In the genomic region with DNA sequence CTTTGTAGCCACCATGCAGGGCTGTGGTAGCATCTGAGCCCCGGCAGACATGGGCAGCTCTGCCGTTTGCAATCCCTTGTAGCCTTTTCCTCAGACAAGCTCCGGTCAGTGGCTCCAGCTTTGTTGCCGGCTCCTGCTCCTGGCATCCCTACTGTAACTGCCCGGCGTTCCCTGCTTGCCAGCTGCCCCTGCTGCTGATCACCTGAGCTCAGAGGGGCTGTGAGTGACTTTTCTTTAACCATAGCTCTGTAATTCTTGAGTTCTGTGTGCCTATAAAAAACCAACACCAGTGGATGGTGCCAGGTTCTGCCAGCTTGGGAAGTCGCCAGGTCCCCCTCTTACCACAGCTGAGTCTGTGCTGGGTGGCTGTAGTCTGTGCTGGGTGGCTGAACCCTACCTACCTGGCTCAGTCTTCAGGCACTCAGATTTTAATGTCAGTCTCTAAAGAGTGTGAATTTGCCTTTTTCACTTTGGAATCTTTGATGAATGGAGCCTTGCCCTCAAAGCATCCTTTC, we compare ENCODE assay signal across 15 mouse cellular contexts.
A peak's percentile ranks its signal among the peaks of the same experiment; 100 is the strongest.
DNase-seq lines count a peak whose midpoint lies in the region; ATAC-seq and TF ChIP-seq lines count a peak whose summit lies in the region.
"Had no signal": no experiment of that assay in that cellular context is flagged by ENCODE, and none has a peak within 500 bp of the region (broad histone marks: within the 10 kb centered on the region; RNA-seq: fewer than 3 reads in every experiment).

No protein-coding gene starts in this region.

- no peak overlapping the region for H3K9ac ChIP-seq in forebrain, embryonic 14.5 days (ENCODE audit: low read length)
- H3K9ac ChIP-seq in forebrain, embryonic 11.5 days (ENCODE audit: low read length) = no peak overlapping the region
- H3K9ac ChIP-seq in hindbrain, embryonic 12.5 days = no peak overlapping the region
- no peak overlapping the region for H3K9ac ChIP-seq in hindbrain, embryonic 16.5 days (ENCODE audit: low read depth, low read length)
- no peak overlapping the region for H3K9ac ChIP-seq in hindbrain, embryonic 14.5 days
- H3K9ac ChIP-seq in intestine, embryonic 15.5 days = no peak overlapping the region
- H3K9ac ChIP-seq: embryonic facial prominence, embryonic 13.5 days; kidney, embryonic 15.5 days; limb, embryonic 12.5 days; midbrain, embryonic 12.5 days; stomach, embryonic 15.5 days had no signal

- H3K4me2 ChIP-seq in forebrain, embryonic 14.5 days (ENCODE audit: low read length) = no peak overlapping the region
- no peak overlapping the region for H3K4me2 ChIP-seq in forebrain, embryonic 11.5 days (ENCODE audit: low read depth, low read length, severe bottlenecking)
- no peak overlapping the region for H3K4me2 ChIP-seq in hindbrain, embryonic 12.5 days (replicated peaks)
- no peak overlapping the region for H3K4me2 ChIP-seq in hindbrain, embryonic 16.5 days (ENCODE audit: low read length)
- H3K4me2 ChIP-seq in hindbrain, embryonic 14.5 days (replicated peaks) = no peak overlapping the region
- H3K4me2 ChIP-seq in intestine, embryonic 15.5 days (replicated peaks) = no peak overlapping the region
- H3K4me2 ChIP-seq: embryonic facial prominence, embryonic 13.5 days; kidney, embryonic 15.5 days; limb, embryonic 12.5 days; midbrain, embryonic 12.5 days; stomach, embryonic 15.5 days had no signal

- H3K9me3 ChIP-seq in forebrain, embryonic 14.5 days (replicated peaks; ENCODE audit: control insufficient read depth, low read length) = no peaks in the 10 kb centered on the region
- H3K9me3 ChIP-seq in forebrain, embryonic 11.5 days (ENCODE audit: control insufficient read depth, low read length) = no peaks in the 10 kb centered on the region
- H3K9me3 ChIP-seq in hindbrain, embryonic 12.5 days (replicated peaks) = no peaks in the 10 kb centered on the region
- no peaks in the 10 kb centered on the region for H3K9me3 ChIP-seq in hindbrain, embryonic 16.5 days (ENCODE audit: control insufficient read depth, low read length)
- no peaks in the 10 kb centered on the region for H3K9me3 ChIP-seq in hindbrain, embryonic 14.5 days (ENCODE audit: control insufficient read depth, low read length)
- no peaks in the 10 kb centered on the region for H3K9me3 ChIP-seq in intestine, embryonic 15.5 days
- H3K9me3 ChIP-seq: embryonic facial prominence, embryonic 13.5 days; kidney, embryonic 15.5 days; limb, embryonic 12.5 days; midbrain, embryonic 12.5 days; stomach, embryonic 15.5 days had no signal

- no peak for TF ChIP-seq CTCF in cerebellum, adult 2 months (IDR thresholded peaks at IDR 0.05; ENCODE audit: borderline replicate concordance, insufficient read depth, low read depth, low read length)

- WGBS in forebrain, embryonic 14.5 days = 69% methylated on average over 7 of the region's 7 CpGs
- 82% methylated on average over 7 of the region's 7 CpGs for WGBS in forebrain, embryonic 11.5 days
- 64% methylated on average over 7 of the region's 7 CpGs for WGBS in hindbrain, embryonic 12.5 days
- WGBS in hindbrain, embryonic 16.5 days = 55% methylated on average over 7 of the region's 7 CpGs
- 8% methylated on average over 7 of the region's 7 CpGs for WGBS in cerebellum, adult 2 months
- 53% methylated on average over 7 of the region's 7 CpGs for WGBS in hindbrain, embryonic 14.5 days
- 73% methylated on average over 7 of the region's 7 CpGs for WGBS in intestine, embryonic 15.5 days

- H3K36me3 ChIP-seq in forebrain, embryonic 14.5 days (ENCODE audit: control insufficient read depth, insufficient read depth, low read length) = no peaks in the 10 kb centered on the region
- no peaks in the 10 kb centered on the region for H3K36me3 ChIP-seq in forebrain, embryonic 11.5 days (ENCODE audit: control insufficient read depth, insufficient read depth, low read length)
- 0 out of 2 replicates have a peak, but pooled peaks cover 4% of the 10 kb centered on the region for H3K36me3 ChIP-seq in hindbrain, embryonic 12.5 days
- no peaks in the 10 kb centered on the region for H3K36me3 ChIP-seq in hindbrain, embryonic 16.5 days (ENCODE audit: control insufficient read depth, insufficient read depth, low read length)
- no peaks in the 10 kb centered on the region for H3K36me3 ChIP-seq in hindbrain, embryonic 14.5 days (replicated peaks; ENCODE audit: control insufficient read depth, insufficient read depth)
- 0 out of 2 replicates have a peak, but pooled peaks cover 2% of the 10 kb centered on the region for H3K36me3 ChIP-seq in intestine, embryonic 15.5 days
- H3K36me3 ChIP-seq: midbrain, embryonic 12.5 days; stomach, embryonic 15.5 days had no signal

- no peak for ATAC-seq in forebrain, embryonic 14.5 days
- ATAC-seq in forebrain, embryonic 11.5 days (replicated peaks; ENCODE audit: low FRiP score) = no peak
- no peak for ATAC-seq in hindbrain, embryonic 12.5 days (ENCODE audit: low FRiP score)
- ATAC-seq in hindbrain, embryonic 16.5 days = no peak
- ATAC-seq in hindbrain, embryonic 14.5 days (ENCODE audit: low FRiP score) = no peak
- no peak for ATAC-seq in intestine, embryonic 15.5 days

- no peak for TF ChIP-seq POLR2A in cerebellum, adult 2 months (IDR thresholded peaks at IDR 0.05; ENCODE audit: borderline replicate concordance, insufficient read depth, low read length)

- H3K4me3 ChIP-seq in forebrain, embryonic 14.5 days (ENCODE audit: low read depth, low read length) = no peak overlapping the region
- H3K4me3 ChIP-seq in forebrain, embryonic 11.5 days (ENCODE audit: low read depth, low read length) = no peak overlapping the region
- no peak overlapping the region for H3K4me3 ChIP-seq in hindbrain, embryonic 12.5 days
- H3K4me3 ChIP-seq in hindbrain, embryonic 16.5 days (ENCODE audit: low read length) = no peak overlapping the region
- no peak overlapping the region for H3K4me3 ChIP-seq in cerebellum, adult 2 months (replicated peaks; ENCODE audit: insufficient read depth, low read depth, low read length)
- no peak overlapping the region for H3K4me3 ChIP-seq in hindbrain, embryonic 14.5 days (replicated peaks; ENCODE audit: low read length)
- no peak overlapping the region for H3K4me3 ChIP-seq in intestine, embryonic 15.5 days (replicated peaks)
- H3K4me3 ChIP-seq: embryonic facial prominence, embryonic 13.5 days; kidney, embryonic 15.5 days; limb, embryonic 12.5 days; midbrain, embryonic 12.5 days; stomach, embryonic 15.5 days had no signal

- peaks cover 12% of the 10 kb centered on the region for H3K4me1 ChIP-seq in forebrain, embryonic 14.5 days (ENCODE audit: control insufficient read depth, insufficient read depth, low read length)
- 0 out of 2 replicates have a peak, but pooled peaks cover 3% of the 10 kb centered on the region for H3K4me1 ChIP-seq in forebrain, embryonic 11.5 days (replicated peaks; ENCODE audit: control insufficient read depth, insufficient read depth, low read length)
- peaks cover 58% of the 10 kb centered on the region for H3K4me1 ChIP-seq in hindbrain, embryonic 12.5 days
- peaks cover 21% of the 10 kb centered on the region for H3K4me1 ChIP-seq in hindbrain, embryonic 16.5 days (ENCODE audit: control insufficient read depth, insufficient read depth, low read depth, low read length)
- peaks cover 12% of the 10 kb centered on the region for H3K4me1 ChIP-seq in cerebellum, adult 2 months (ENCODE audit: control insufficient read depth, insufficient read depth, low read length)
- peaks cover 40% of the 10 kb centered on the region for H3K4me1 ChIP-seq in hindbrain, embryonic 14.5 days (replicated peaks; ENCODE audit: control insufficient read depth, insufficient read depth, low read length)
- peaks cover 21% of the 10 kb centered on the region for H3K4me1 ChIP-seq in intestine, embryonic 15.5 days (replicated peaks)

- H3K27me3 ChIP-seq in forebrain, embryonic 14.5 days (replicated peaks; ENCODE audit: control insufficient read depth, insufficient read depth, low read length) = no peaks in the 10 kb centered on the region
- H3K27me3 ChIP-seq in forebrain, embryonic 11.5 days (ENCODE audit: control insufficient read depth, insufficient read depth, low read length) = no peaks in the 10 kb centered on the region
- no peaks in the 10 kb centered on the region for H3K27me3 ChIP-seq in hindbrain, embryonic 12.5 days
- H3K27me3 ChIP-seq in hindbrain, embryonic 16.5 days (replicated peaks; ENCODE audit: control insufficient read depth, insufficient read depth, low read length) = no peaks in the 10 kb centered on the region
- no peaks in the 10 kb centered on the region for H3K27me3 ChIP-seq in cerebellum, adult 2 months (ENCODE audit: control insufficient read depth, insufficient read depth, low read length)
- no peaks in the 10 kb centered on the region for H3K27me3 ChIP-seq in hindbrain, embryonic 14.5 days (ENCODE audit: control insufficient read depth, insufficient read depth, low read length)
- no peaks in the 10 kb centered on the region for H3K27me3 ChIP-seq in intestine, embryonic 15.5 days (replicated peaks)
- H3K27me3 ChIP-seq: embryonic facial prominence, embryonic 13.5 days; kidney, embryonic 15.5 days; limb, embryonic 12.5 days; midbrain, embryonic 12.5 days; stomach, embryonic 15.5 days had no signal

- DNase-seq in forebrain, embryonic 14.5 days (ENCODE audit: low spot score) = peak; percentile 22
- DNase-seq in forebrain, embryonic 11.5 days (ENCODE audit: low spot score) = no peak
- DNase-seq in cerebellum, adult 2 months = peak; percentile 50 to 52
- DNase-seq in hindbrain, embryonic 14.5 days (ENCODE audit: low spot score) = no peak
- no peak for DNase-seq in layer of hippocampus, postnatal 14 days (ENCODE audit: low spot score in 2 of 2)
- DNase-seq: B cell, adult 2 months; right cerebral cortex, postnatal 14 days had no signal

- peak overlapping the region; percentile 27; the same call in 1 of the 2 replicates for H3K27ac ChIP-seq in forebrain, embryonic 14.5 days (ENCODE audit: low read depth, low read length)
- H3K27ac ChIP-seq in forebrain, embryonic 11.5 days (ENCODE audit: low read depth, low read length) = no peak overlapping the region
- 0 out of 2 replicates have a peak overlapping the region, but pooled peaks have one; percentile 9 for H3K27ac ChIP-seq in hindbrain, embryonic 12.5 days
- no peak overlapping the region for H3K27ac ChIP-seq in hindbrain, embryonic 16.5 days (ENCODE audit: low read depth, low read length)
- no peak overlapping the region for H3K27ac ChIP-seq in cerebellum, adult 2 months (ENCODE audit: insufficient read depth, low read length)
- H3K27ac ChIP-seq in hindbrain, embryonic 14.5 days = peak overlapping the region; percentile 43; the same call in 1 of the 2 replicates
- H3K27ac ChIP-seq in intestine, embryonic 15.5 days = no peak overlapping the region
- H3K27ac ChIP-seq: embryonic facial prominence, embryonic 13.5 days; kidney, embryonic 15.5 days; midbrain, embryonic 12.5 days; stomach, embryonic 15.5 days had no signal

Comparison
In these comparisons a context has a peak if more than half of its experiments do, and no peak if none do; other contexts are left out.
1. DNase-seq: peak in forebrain, embryonic 14.5 days (single experiment) and cerebellum, adult 2 months (2 of 2); none in forebrain, embryonic 11.5 days (single experiment), hindbrain, embryonic 14.5 days (single experiment) and layer of hippocampus, postnatal 14 days (0 of 2).
2. H3K27ac ChIP-seq: peak in forebrain, embryonic 14.5 days (single experiment), hindbrain, embryonic 12.5 days (single experiment) and hindbrain, embryonic 14.5 days (single experiment); none in forebrain, embryonic 11.5 days (single experiment), hindbrain, embryonic 16.5 days (single experiment), cerebellum, adult 2 months (single experiment) and intestine, embryonic 15.5 days (single experiment).